Mouse (Mus musculus): ENCODE measurements at regions not wholly inside any gene's neighbourhood (a gene's known extent, or its start where the extent isn't known, plus 50 kb on each side); places are given as distances from the start of the nearest gene placed in this dataset.

DNA sequence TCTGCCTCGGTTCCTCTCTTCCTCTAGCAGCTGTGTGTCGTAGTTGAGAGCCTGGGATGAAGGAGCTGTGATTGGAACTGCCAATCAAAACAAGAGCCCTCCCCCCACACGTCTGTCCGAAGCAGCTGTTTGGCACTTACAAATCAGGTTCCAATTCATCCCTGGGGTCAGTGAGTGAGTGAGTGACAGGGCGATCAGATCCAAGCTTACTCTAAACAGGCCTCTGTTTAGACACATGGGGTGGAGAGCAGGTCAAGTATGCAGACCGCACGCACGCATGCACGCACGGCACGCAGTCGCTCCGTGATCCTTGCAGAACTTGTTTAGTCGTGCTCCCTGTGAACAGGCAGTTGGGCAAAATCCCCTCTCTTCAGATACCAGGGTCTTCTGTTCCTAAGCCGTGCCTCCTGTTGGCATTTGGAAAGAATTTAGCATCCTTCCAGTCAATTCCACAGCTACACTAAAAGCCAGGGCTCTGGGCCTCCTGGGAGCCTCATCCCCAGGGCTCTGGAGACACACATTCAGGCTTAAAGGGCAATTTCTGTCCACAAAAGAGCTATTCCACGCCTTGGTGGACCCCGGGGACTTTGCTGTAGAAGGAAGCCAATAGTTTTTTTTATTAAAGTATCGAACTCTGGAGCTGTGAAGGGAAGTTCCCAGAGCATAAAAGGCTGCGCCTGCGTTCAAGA lies 52.2 kb upstream of the Kcng1 start:
- Histone ChIP-seq H3K4me3 (replicated peaks; ENCODE audit: low read length) (no peak overlapping the region), H3K36me3 (ENCODE audit: insufficient read depth, low read length) (no peaks in the 10 kb centered on the region), H3K4me1 (replicated peaks; ENCODE audit: low read depth, low read length) (peaks cover 37% of the 10 kb centered on the region), H3K27me3 (ENCODE audit: insufficient read depth, low read length) (peaks cover 12% of the 10 kb centered on the region), H3K9me3 (ENCODE audit: low read length) (peaks cover 16% of the 10 kb centered on the region)
- TF ChIP-seq POU5F1 (IDR thresholded peaks at IDR 0.05; ENCODE audit: borderline replicate concordance, low read length) (no peak), CTCF (conservative IDR thresholded peaks at IDR 0.05; ENCODE audit: low read length) (no peak), NANOG (IDR thresholded peaks at IDR 0.05; ENCODE audit: borderline replicate concordance, low read length) (no peak)

DNA sequence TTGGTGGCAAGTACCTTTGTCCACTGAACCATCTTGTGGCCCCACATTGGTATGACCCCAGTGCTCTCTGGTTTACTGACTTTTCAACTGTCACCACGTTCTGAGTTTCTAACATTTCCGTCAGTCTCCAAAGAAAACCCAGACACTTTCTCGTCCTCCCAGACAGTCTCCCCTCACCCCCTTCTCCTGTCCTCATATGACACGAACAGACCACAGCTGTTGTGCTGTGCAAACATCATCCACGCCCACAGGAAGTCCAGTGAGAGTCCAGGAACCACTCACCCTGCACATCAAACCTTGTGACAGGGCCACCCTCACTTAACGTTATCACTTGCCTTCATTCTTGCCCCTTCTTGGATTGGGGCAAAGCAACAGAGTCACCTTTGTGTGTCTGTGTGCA lies 51.4 kb upstream of the Kcng1 start:
- peaks cover 9% of the 10 kb centered on the region for H3K9me3 ChIP-seq (ENCODE audit: low read length)
- peaks cover 12% of the 10 kb centered on the region for H3K27me3 ChIP-seq (ENCODE audit: insufficient read depth, low read length)
- H3K4me1 ChIP-seq (replicated peaks; ENCODE audit: low read depth, low read length), result peaks cover 38% of the 10 kb centered on the region
- H3K36me3 ChIP-seq (ENCODE audit: insufficient read depth, low read length), result no peaks in the 10 kb centered on the region
- no peak overlapping the region for H3K4me3 ChIP-seq (replicated peaks; ENCODE audit: low read length)
- TF ChIP-seq POU5F1 (IDR thresholded peaks at IDR 0.05; ENCODE audit: borderline replicate concordance, low read length) (no peak), CTCF (conservative IDR thresholded peaks at IDR 0.05; ENCODE audit: low read length) (no peak), NANOG (IDR thresholded peaks at IDR 0.05; ENCODE audit: borderline replicate concordance, low read length) (no peak)
